In genomic region chr13:70103491-70103890, GRCm38 (mm10) we compare ENCODE assay signal across 5 mouse cellular contexts.
DNase-seq lines count a peak whose midpoint lies in the region; TF ChIP-seq lines count a peak whose summit lies in the region.
"Not testable (repeated sequence)": the region's sequence is repeated elsewhere in the genome, so short reads cannot be mapped to it uniquely, and the experiment has no call there.

No protein-coding gene starts in this region.

- not testable (repeated sequence) for TF ChIP-seq POLR2A in MEL (IDR thresholded peaks at IDR 0.05; ENCODE audit: control insufficient read depth in 1 of 2, insufficient read depth in 1 of 2, low read depth in 1 of 2, low read length in 2 of 2, poor library complexity in 1 of 2)

- H3K4me3 ChIP-seq in MEL (ENCODE audit: control insufficient read depth in 1 of 2, insufficient read depth in 1 of 2, low read depth in 2 of 2, low read length in 2 of 2) = peak overlapping the region; percentile 12 to 37; a peak in 1 of 4 replicates
- not testable (repeated sequence) for H3K4me3 ChIP-seq in midbrain, embryonic 10.5 days

- H3K4me1 ChIP-seq in MEL (ENCODE audit: control insufficient read depth in 1 of 2, insufficient read depth in 2 of 2, low read length in 2 of 2) = peaks cover 3 to 29% of the 10 kb centered on the region in 2 experiments; a peak in 3 of 4 replicates
- not testable (repeated sequence) for H3K4me1 ChIP-seq in midbrain, embryonic 10.5 days

- not testable (repeated sequence) for TF ChIP-seq RAD21 in MEL (IDR thresholded peaks at IDR 0.05; ENCODE audit: low read depth, low read length)

- WGBS in midbrain, embryonic 10.5 days = 93% methylated on average over 10 of the region's 10 CpGs

- H3K36me3 ChIP-seq in MEL (ENCODE audit: control insufficient read depth in 1 of 2, insufficient read depth in 2 of 2, low read length in 2 of 2) = peaks cover 0 to 32% of the 10 kb centered on the region in 2 experiments; a peak in 2 of 4 replicates
- not testable (repeated sequence) for H3K36me3 ChIP-seq in midbrain, embryonic 10.5 days

- TF ChIP-seq EP300 in MEL (IDR thresholded peaks at IDR 0.05; ENCODE audit: low read depth in 1 of 2, low read length in 2 of 2) = peak; percentile 73 to 74

- not testable (repeated sequence) for H3K9me3 ChIP-seq in MEL (replicated peaks; ENCODE audit: insufficient read depth, low read length); midbrain, embryonic 10.5 days (replicated peaks)

- not testable (repeated sequence) for H3K79me2 ChIP-seq in MEL (ENCODE audit: control insufficient read depth, insufficient read depth, low read length, poor library complexity)

- not testable (repeated sequence) for TF ChIP-seq CTCF in MEL (IDR thresholded peaks at IDR 0.05 in 2 of 3, conservative IDR thresholded peaks at IDR 0.05 in 1 of 3; ENCODE audit: control insufficient read depth in 1 of 3, insufficient read depth in 1 of 3, low read depth in 2 of 3, low read length in 3 of 3, poor library complexity in 1 of 3, severe bottlenecking in 1 of 3)

- peak overlapping the region; percentile 59 for H3K9ac ChIP-seq in MEL (ENCODE audit: control insufficient read depth, low read depth, low read length, poor library complexity, severe bottlenecking)

- DNase-seq in 416B (ENCODE audit: low read depth) = peak; percentile 3
- peak; percentile 87 for DNase-seq in MEL (ENCODE audit: low read depth, low spot score)
- peak; percentile 16 for DNase-seq in Muller cell, postnatal 12 days (ENCODE audit: inconsistent ontology term)
- DNase-seq in ZHBTc4 (ENCODE audit: low read depth, low spot score) = peak; percentile 27
- peak; percentile 0 for DNase-seq in midbrain, embryonic 10.5 days (ENCODE audit: low spot score)

- H3K27ac ChIP-seq in MEL (ENCODE audit: control insufficient read depth, low read depth, low read length) = peak overlapping the region; percentile 99
- H3K27ac ChIP-seq in midbrain, embryonic 10.5 days (replicated peaks) = not testable (repeated sequence)

- H3K27me3 ChIP-seq in MEL (ENCODE audit: control insufficient read depth in 1 of 2, insufficient read depth in 2 of 2, low read length in 2 of 2); midbrain, embryonic 10.5 days (ENCODE audit: low read depth, poor library complexity, severe bottlenecking): not testable (repeated sequence)

TF ChIP-seq in MEL, 35 proteins besides CTCF, POLR2A, EP300 and RAD21:
- peak; percentile 21; the same call in 1 of the 2 replicates for TF ChIP-seq TAL1 (IDR thresholded peaks at IDR 0.05; ENCODE audit: low read length)
- TF ChIP-seq SIN3A (IDR thresholded peaks at IDR 0.05; ENCODE audit: low read length) = peak; percentile 41; the same call in 1 of the 2 replicates
- peak; percentile 54; the same call in 1 of the 2 replicates for TF ChIP-seq MYB (IDR thresholded peaks at IDR 0.05; ENCODE audit: low read depth, low read length)
- peak; percentile 51 for TF ChIP-seq GATA1 (IDR thresholded peaks at IDR 0.05; ENCODE audit: low read depth, low read length)
- peak; percentile 59; the same call in 1 of the 2 replicates for TF ChIP-seq MAZ (IDR thresholded peaks at IDR 0.05; ENCODE audit: low read depth, low read length)
- TF ChIP-seq TBP (IDR thresholded peaks at IDR 0.05; ENCODE audit: low read depth, low read length) = 0 out of 2 replicates have a peak, but pooled peaks have one; percentile 22
- TF ChIP-seq JUND (IDR thresholded peaks at IDR 0.05; ENCODE audit: low read depth, low read length) = peak; percentile 66

Comparison
In these comparisons a context has a peak if more than half of its experiments do, and no peak if none do; other contexts are left out.
1. DNase-seq: peak in every context shown above with its lines; median percentile 87 in MEL; 27 in ZHBTc4; 16 in Muller cell, postnatal 12 days; 3 in 416B; 0 in midbrain, embryonic 10.5 days.